Mouse (Mus musculus) cerebellum, adult 2 months (tissue): ENCODE results near the gene Morn1.

Source experiments
- CTCF ChIP-seq: fragments of 200-500 bp; IDR thresholded peaks from 2 replicates; pipeline ENCODE4 v1.5.1; 2011; ENCODE audit warnings: low read depth, mild to moderate bottlenecking, control low read depth, low read length, moderate library complexity, borderline replicate concordance; ENCODE audit not compliant: insufficient read depth
- POLR2A ChIP-seq: fragments of 200-500 bp; IDR thresholded peaks from 2 replicates; pipeline ENCODE4 v1.6.1; 2011; ENCODE audit warnings: low read length, control low read depth, borderline replicate concordance; ENCODE audit not compliant: insufficient read depth

DNA sequence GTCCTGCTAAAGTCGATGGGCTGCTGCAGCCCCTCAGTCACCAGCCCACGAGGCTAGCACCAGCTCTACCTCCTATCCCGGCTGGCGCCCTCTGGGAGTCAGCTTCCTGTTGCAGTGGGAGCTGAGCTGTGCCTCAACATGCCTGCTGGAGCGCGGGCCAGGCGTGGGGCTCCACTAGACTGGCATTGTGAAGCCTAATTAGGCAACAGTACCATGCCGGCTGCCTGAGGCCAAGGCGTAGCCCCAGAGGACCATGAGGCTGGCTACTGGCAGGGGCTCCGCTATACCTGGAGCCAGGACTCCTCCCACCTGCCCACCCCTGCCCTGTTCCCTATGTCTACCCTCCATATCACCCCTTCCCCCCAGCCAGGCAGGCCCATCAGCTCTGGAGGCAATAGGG lies 29.7 kb upstream of the Morn1 start, which contains the start of gene Plch2:
- TF ChIP-seq CTCF (no peak), POLR2A (no peak)
